Mouse (Mus musculus): ENCODE data around the gene Mettl7a1. TPM values are rescaled to one million over a fixed set of nuclear protein-coding genes. Genes with fewer than 3 reads are reported as not detected.
"Not testable (repeated sequence)": the region's sequence is repeated elsewhere in the genome, so short reads cannot be mapped to it uniquely, and the experiment has no call there.

Gene Mettl7a1
- total RNA-seq, 2 experiments from 2014 or later: 27.4 to 50.9 TPM

DNA sequence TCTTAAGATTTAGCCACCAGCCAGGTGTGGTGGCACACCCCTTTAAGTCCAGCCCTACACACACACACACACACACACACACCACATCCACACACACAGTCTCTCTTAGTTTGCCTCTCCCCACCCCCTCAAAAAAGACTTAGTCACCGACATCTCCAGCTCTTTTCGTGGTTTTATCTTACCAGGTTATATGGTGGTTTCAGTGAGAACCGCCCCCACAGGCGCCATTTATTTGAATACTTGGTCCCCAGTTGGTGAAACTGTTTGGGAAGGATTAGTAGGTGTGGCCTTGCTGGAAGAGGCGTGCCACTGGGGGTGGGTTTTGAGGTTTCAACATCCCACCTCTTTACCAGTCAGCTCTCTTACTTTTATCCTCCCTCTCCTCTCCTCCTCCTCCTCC lies 6.1 kb upstream of the Mettl7a1 start:
- ATAC-seq (replicated peaks; ENCODE audit: poor library complexity, severe bottlenecking): no peak

GRCm38 (mm10) chr15:100300499-100300898 lies 3.4 kb upstream of the Mettl7a1 start:
- no peak for ATAC-seq (replicated peaks; ENCODE audit: poor library complexity, severe bottlenecking)

GRCm38 (mm10) chr15:100301556-100301955 lies 2.4 kb upstream of the Mettl7a1 start:
- no peak for ATAC-seq (replicated peaks; ENCODE audit: poor library complexity, severe bottlenecking)

DNA sequence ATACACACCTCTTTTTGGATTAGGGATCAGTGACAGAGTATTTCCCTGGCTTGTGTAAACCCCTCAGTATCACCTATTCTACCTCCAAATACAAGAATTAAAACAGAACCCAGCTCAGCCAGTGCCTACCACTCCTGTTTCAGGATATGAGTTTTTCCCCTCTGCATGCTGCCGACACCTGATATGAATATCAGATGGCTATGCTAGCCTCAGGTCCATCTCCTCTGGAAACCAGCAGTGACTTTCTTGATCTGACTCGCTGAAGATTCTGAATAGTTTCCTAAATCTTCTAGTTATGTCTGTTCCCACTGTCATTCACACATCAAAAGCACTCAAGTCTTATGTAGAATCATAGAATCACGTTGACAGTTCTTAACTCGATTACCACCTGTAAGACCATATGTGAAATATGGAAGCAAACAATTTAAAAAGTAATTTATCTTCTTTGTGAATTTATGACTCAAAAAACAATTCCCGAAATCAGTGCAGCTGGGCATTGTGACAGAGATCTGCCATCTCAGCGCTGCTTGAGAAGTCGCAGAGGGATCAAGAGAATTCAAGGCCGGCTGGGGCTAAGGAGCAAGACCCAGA lies 417 bp upstream of the Mettl7a1 start:
- ATAC-seq (replicated peaks; ENCODE audit: poor library complexity, severe bottlenecking): no peak

DNA sequence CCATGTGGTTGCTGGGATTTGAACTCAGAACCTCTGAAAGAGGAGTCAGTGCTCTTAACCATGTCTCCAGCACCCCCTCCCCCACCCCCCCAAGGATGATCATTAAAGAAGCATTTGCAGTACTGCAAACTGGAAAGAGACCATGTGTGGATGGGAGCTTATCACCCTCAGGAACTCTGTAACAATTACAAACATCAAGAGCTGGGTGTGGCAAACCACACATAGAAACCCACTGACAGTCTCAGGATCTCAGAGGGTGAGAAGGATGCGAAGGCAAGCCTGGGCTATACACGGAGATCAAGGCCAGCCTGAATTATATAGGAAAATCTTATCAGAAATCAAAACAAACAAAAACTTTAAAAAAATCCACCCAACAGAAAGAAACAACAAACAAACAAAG lies 2.3 kb downstream of the Mettl7a1 start:
- no peak for ATAC-seq (replicated peaks; ENCODE audit: poor library complexity, severe bottlenecking)

GRCm38 (mm10) chr15:100307438-100308096 lies 3.6 kb downstream of the Mettl7a1 start:
- peak; percentile 25; the same call in 1 of the 2 replicates for ATAC-seq (replicated peaks; ENCODE audit: poor library complexity, severe bottlenecking)

DNA sequence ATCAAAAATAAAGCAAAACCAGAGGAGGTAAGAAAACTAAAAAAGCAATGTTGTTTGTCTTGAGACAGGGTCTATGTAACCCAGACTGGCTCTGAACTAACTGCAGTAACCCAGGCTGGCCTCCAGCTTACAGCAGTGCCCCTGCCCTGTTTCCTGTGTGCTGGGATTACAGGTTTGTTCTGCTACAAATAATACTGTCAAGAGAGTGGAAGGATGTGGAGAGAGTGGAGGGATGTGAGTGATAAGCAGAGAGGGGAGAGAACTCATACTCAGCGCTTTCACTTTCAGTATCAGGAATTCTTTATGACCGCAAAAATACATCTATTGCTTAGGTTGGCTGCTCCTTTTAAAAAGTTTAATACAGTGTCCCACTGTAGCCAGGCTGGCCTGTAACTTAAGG lies 8.4 kb downstream of the Mettl7a1 start:
- peak; percentile 48 for ATAC-seq (replicated peaks; ENCODE audit: poor library complexity, severe bottlenecking)

DNA sequence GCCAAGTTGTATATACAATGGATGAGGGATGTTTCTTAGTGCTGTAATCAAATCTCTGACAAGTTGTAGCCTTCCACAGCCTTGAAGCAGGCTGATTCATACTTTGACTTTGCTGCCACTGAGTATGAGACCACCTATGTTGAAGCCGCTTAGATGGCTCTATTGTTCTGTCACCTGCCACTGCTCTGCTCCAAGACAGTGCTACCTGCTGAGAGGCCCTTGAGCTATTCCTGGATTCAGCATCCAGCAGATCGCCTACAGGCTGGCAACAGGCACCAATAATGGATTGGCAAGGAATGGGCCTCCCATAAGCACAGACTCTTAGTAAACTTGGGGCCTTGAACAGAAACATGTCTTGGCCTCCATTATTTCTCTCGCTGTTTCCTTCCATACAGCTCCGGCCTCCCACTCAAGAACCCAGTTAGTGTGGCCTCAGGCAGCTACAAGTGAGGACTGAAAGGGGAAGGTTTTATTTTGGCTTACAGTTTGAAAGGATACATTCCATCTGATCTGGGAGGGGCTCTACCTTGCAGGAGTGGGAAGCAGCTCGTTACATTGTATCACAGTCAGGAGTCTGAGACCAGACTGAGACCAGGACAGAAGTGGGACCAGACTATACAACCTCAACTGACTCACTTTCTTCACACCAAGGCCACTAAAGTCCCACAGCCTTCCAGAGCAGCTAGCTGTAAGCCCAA lies 10.7 kb downstream of the Mettl7a1 start:
- ATAC-seq (replicated peaks; ENCODE audit: poor library complexity, severe bottlenecking): no peak

GRCm38 (mm10) chr15:100318014-100318671 lies 14.2 kb downstream of the Mettl7a1 start:
- ATAC-seq (replicated peaks; ENCODE audit: poor library complexity, severe bottlenecking): 0 out of 2 replicates have a peak, but pooled peaks have one; percentile 24

DNA sequence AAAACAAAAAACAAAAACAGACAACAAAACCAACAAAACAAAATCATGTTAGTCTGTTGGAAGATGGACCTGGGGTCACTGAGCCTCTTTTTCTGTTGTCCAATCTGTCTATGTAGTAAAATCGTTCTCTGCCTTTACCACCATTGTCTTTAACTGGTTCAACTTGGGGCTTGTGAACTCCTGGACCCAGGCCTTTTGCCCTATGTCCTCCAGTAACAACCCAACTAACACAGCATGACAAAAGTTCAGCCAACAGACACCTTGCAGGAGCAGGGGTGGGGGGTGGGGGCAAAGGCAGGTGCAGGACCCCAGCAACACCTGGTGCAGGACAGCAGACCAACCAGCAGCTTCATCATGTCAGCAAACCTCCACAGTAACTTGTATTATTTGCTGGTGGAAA lies 15.9 kb downstream of the Mettl7a1 start:
- ATAC-seq (replicated peaks; ENCODE audit: poor library complexity, severe bottlenecking): no peak

DNA sequence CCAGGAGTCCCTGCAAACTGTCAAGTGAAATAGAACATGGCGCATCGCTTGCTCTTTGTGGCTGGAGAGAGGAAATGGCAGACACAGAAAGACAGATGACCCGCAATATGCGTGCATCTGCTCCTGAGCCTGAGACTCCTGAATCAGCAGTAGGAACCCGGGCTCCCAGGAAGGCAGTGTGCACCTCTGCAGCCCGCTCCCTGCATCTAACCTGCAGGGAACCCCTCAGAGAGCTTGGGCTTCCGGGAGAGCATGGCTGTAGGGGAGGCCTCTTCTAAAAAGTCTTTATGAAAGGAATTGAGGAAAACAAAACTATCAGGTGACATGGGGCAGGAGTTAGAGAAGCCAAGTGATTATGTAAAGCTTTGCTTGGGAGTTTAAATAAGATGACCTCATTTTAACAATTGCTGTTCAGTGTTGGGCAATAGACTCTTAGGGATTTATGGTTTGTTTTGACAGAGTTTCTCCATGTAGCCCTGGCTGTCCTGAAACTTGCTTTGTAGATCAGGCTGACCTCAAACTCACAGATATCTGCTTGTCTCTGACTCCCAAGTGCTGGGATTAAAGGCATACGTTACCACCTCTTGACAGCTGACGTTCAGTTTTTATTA lies 16.5 kb downstream of the Mettl7a1 start:
- peak; percentile 47 for ATAC-seq (replicated peaks; ENCODE audit: poor library complexity, severe bottlenecking)

DNA sequence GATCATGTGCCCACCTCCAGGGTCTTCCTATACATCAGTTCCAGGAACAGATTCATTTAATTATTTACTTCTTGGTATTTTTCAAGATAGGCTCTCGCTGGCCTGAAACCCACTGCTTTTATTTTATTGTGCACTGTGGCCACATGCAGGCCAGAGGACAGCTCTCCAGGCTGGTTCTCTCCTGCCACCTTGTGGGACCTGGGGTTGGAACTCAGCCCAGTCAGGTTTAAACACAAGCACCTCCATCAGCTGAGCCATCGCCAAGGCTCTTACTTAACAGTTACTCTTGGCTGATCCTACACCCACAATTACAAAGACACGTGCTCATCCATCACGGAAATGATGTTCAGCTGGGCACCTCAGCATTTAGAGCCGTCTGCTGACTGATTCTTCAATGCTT lies 17.2 kb downstream of the Mettl7a1 start:
- no peak for ATAC-seq (replicated peaks; ENCODE audit: poor library complexity, severe bottlenecking)

DNA sequence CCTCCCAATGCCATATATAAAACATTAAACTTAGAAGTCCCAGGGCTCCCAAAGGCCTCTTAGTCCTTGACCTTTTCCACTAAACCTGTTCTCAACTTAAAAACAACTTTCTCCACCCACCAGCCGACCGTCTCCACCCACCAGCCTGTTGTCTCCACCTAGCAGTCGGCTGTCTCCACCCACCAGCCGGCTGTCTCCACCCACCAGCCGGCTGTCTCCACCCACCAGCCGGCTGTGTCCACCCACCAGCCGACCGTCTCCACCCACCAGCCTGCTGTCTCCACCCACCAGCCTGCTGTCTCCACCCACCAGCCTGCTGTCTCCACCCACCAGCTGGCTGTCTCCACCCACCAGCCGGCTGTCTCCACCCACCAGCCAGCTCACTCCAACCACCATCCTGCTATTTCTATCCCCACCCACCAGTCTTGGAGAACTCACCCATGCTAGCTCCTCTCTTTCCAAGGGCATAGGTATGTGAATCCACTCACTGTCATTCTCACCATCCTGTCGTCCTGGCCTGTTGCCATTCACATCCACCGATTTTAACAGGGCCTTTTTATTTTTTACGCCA lies 20.2 kb downstream of the Mettl7a1 start:
- ATAC-seq (replicated peaks; ENCODE audit: poor library complexity, severe bottlenecking): peak; percentile 91

DNA sequence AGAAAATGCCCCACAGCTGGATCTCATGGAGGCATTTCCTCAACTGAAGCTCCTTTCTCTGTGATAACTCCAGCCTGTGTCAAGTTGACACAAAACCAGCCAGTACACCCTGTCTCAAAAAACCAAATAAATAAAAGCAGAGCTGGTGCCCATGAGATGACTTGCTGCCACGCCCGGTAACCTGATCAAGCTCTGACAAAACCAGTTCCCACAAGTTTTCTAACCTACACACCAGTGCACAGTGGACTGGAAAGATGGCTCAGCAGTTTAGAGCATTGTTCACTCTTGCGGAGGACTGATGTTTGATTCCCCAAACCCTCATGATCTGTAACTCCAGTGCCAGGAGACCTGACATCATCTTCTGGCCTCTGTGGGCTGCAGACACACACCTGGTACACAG lies 21.3 kb downstream of the Mettl7a1 start:
- ATAC-seq (replicated peaks; ENCODE audit: poor library complexity, severe bottlenecking): no peak

- not testable (repeated sequence) for ATAC-seq (replicated peaks; ENCODE audit: poor library complexity, severe bottlenecking)
Measured at GRCm38 (mm10) chr15:100328089-100328488, 24.1 kb downstream of the Mettl7a1 start.

- not testable (repeated sequence) for ATAC-seq (replicated peaks; ENCODE audit: poor library complexity, severe bottlenecking)
Measured at GRCm38 (mm10) chr15:100329336-100329735, 25.4 kb downstream of the Mettl7a1 start.

GRCm38 (mm10) chr15:100330739-100331138 lies 26.8 kb downstream of the Mettl7a1 start:
- ATAC-seq (replicated peaks; ENCODE audit: poor library complexity, severe bottlenecking): no peak

GRCm38 (mm10) chr15:100332077-100332961 lies 28.4 kb downstream of the Mettl7a1 start:
- ATAC-seq (replicated peaks; ENCODE audit: poor library complexity, severe bottlenecking): peak; percentile 77

GRCm38 (mm10) chr15:100334629-100335028 lies 30.7 kb downstream of the Mettl7a1 start, which contains the start of gene Mettl7a3:
Mettl7a3 (plus strand) TSS chr15:100334929.
- no peak for ATAC-seq (replicated peaks; ENCODE audit: poor library complexity, severe bottlenecking)
